18 mouse cellular contexts compared by ENCODE assay signal in the genomic region with DNA sequence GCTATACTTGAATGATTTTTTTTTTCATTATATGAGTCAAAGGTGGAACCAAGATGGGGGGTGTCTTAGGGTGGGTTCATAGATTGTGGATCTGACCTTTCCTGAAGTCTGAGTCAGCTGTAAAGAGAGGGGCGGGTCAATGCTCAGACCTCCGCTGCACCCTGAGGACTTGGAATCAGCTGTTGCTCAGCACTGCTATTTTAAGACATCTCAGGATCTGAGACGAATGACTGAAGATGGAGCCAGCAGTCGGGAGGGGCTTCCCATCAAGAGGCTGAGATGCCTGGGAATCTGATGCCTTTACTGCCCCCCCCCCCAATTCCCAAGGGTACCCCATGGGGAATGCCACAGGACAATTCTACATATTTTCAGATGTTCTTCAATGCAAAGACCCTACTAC.
DNase-seq lines count a peak whose midpoint lies in the region; ATAC-seq and TF ChIP-seq lines count a peak whose summit lies in the region.
"Had no signal": no experiment of that assay in that cellular context is flagged by ENCODE, and none has a peak within 500 bp of the region (broad histone marks: within the 10 kb centered on the region; RNA-seq: fewer than 3 reads in every experiment).

No protein-coding gene starts in this region.

- peak overlapping the region; percentile 30; the same call in 1 of the 2 replicates for H3K27ac ChIP-seq in embryonic fibroblast, embryonic 13.5 days (ENCODE audit: insufficient read depth, low read length)
- H3K27ac ChIP-seq in liver, embryonic 11.5 days (ENCODE audit: low read depth, low read length) = no peak overlapping the region
- H3K27ac ChIP-seq: embryonic facial prominence, embryonic 12.5 days; forebrain, embryonic 12.5 days; hindbrain, embryonic 10.5 days; hindbrain, embryonic 15.5 days had no signal

- DNase-seq in gastrocnemius, postnatal 14 days = peak; percentile 7
- DNase-seq in gastrocnemius, adult 8-10 months (ENCODE audit: low spot score in 2 of 2) = no peak
- DNase-seq in thymus, postnatal 4 days = no peak
- DNase-seq in liver, embryonic 11.5 days (ENCODE audit: low spot score) = no peak
- DNase-seq: adrenal gland, postnatal 25 days; B cell, adult 2 months; cerebellum, adult 18-20 months had no signal

- intact Hi-C loops in gastrocnemius, postnatal 14 days (cut with DNase I; ENCODE audit: low total_unique reads) = no loop called here

- no peaks in the 10 kb centered on the region for H3K79me2 ChIP-seq in C2C12 (ENCODE audit: control insufficient read depth, insufficient read depth)

- ATAC-seq in liver, embryonic 11.5 days (replicated peaks; ENCODE audit: low FRiP score) = no peak
- ATAC-seq: activated CD4-positive, CD25-positive, alpha-beta regulatory T cell, adult 4 months; forebrain, embryonic 16.5 days; intestine, embryonic 16.5 days; Patski had no signal

- H3ac ChIP-seq in C2C12 (ENCODE audit: control insufficient read depth, insufficient read length, low read depth) = no peak overlapping the region

- TF ChIP-seq CTCF in C2C12 (IDR thresholded peaks at IDR 0.05; ENCODE audit: control insufficient read depth, insufficient read depth, insufficient read length) = no peak
- no peak for TF ChIP-seq CTCF in embryonic fibroblast, embryonic 13.5 days (IDR thresholded peaks at IDR 0.05; ENCODE audit: borderline replicate concordance, insufficient read depth, low read length)

- H3K9ac ChIP-seq in liver, embryonic 11.5 days (ENCODE audit: low read depth, low read length) = no peak overlapping the region
- H3K9ac ChIP-seq: embryonic facial prominence, embryonic 12.5 days; forebrain, embryonic 12.5 days; heart, embryonic 12.5 days; hindbrain, embryonic 15.5 days had no signal

- TF ChIP-seq POLR2A in embryonic fibroblast, embryonic 13.5 days (IDR thresholded peaks at IDR 0.05; ENCODE audit: low read depth, low read length) = no peak

- no peak overlapping the region for H3K4me2 ChIP-seq in liver, embryonic 11.5 days
- H3K4me2 ChIP-seq: embryonic facial prominence, embryonic 12.5 days; forebrain, embryonic 12.5 days; heart, embryonic 12.5 days; hindbrain, embryonic 15.5 days had no signal

- H3K36me3 ChIP-seq in C2C12 (ENCODE audit: control insufficient read depth, insufficient read depth) = no peaks in the 10 kb centered on the region
- H3K36me3 ChIP-seq in liver, embryonic 11.5 days (ENCODE audit: control insufficient read depth, insufficient read depth, low read length) = no peaks in the 10 kb centered on the region
- H3K36me3 ChIP-seq: embryonic facial prominence, embryonic 12.5 days; forebrain, embryonic 12.5 days; heart, embryonic 12.5 days; hindbrain, embryonic 10.5 days had no signal

- no peaks in the 10 kb centered on the region for H3K79me3 ChIP-seq in C2C12 (ENCODE audit: low read depth)

- H3K4me3 ChIP-seq in C2C12 (ENCODE audit: insufficient read depth, poor library complexity, severe bottlenecking) = no peak overlapping the region
- no peak overlapping the region for H3K4me3 ChIP-seq in embryonic fibroblast, embryonic 13.5 days (ENCODE audit: insufficient read depth, low read length)
- H3K4me3 ChIP-seq in liver, embryonic 11.5 days (ENCODE audit: low read depth, low read length) = no peak overlapping the region
- H3K4me3 ChIP-seq: embryonic facial prominence, embryonic 12.5 days; forebrain, embryonic 12.5 days; heart, embryonic 12.5 days; hindbrain, embryonic 10.5 days; hindbrain, embryonic 15.5 days had no signal

- H3K27me3 ChIP-seq in C2C12 (ENCODE audit: control insufficient read depth, insufficient read depth, insufficient read length) = no peaks in the 10 kb centered on the region
- H3K27me3 ChIP-seq in liver, embryonic 11.5 days (replicated peaks; ENCODE audit: control insufficient read depth, insufficient read depth, low read length) = no peaks in the 10 kb centered on the region
- H3K27me3 ChIP-seq: forebrain, embryonic 12.5 days; heart, embryonic 12.5 days; hindbrain, embryonic 15.5 days; Patski had no signal

- no peaks in the 10 kb centered on the region for H3K9me3 ChIP-seq in liver, embryonic 11.5 days (ENCODE audit: control insufficient read depth, low read length)
- H3K9me3 ChIP-seq: embryonic facial prominence, embryonic 12.5 days; forebrain, embryonic 12.5 days; heart, embryonic 12.5 days; hindbrain, embryonic 10.5 days; hindbrain, embryonic 15.5 days had no signal

- H3K4me1 ChIP-seq in embryonic fibroblast, embryonic 13.5 days (ENCODE audit: control insufficient read depth, insufficient read depth, low read length) = peaks cover 14% of the 10 kb centered on the region; the same call in 1 of the 2 replicates
- H3K4me1 ChIP-seq in liver, embryonic 11.5 days (replicated peaks; ENCODE audit: control insufficient read depth, insufficient read depth, low read length) = no peaks in the 10 kb centered on the region
- H3K4me1 ChIP-seq: embryonic facial prominence, embryonic 12.5 days; heart, embryonic 12.5 days had no signal

- 61% methylated on average over 4 of the region's 4 CpGs for WGBS in liver, embryonic 11.5 days

TF ChIP-seq in C2C12, 6 proteins besides CTCF, POLR2A, EP300 and RAD21:
- no peak for TF ChIP-seq MAX (IDR thresholded peaks at IDR 0.05)
- TF ChIP-seq MYOD1 (IDR thresholded peaks at IDR 0.05; ENCODE audit: control insufficient read depth, insufficient read length, low read depth) = peak; percentile 60
- TF ChIP-seq FOSL1 (IDR thresholded peaks at IDR 0.05; ENCODE audit: insufficient read depth, low read length, poor library complexity, severe bottlenecking) = no peak
TF ChIP-seq in C2C12: peak in this region for 1.
